Mouse (Mus musculus) left cerebral cortex, adult 18-20 months (tissue): Measurements from ENCODE around the gene 9430097D07Rik. TPM values are rescaled to one million over a fixed set of nuclear protein-coding genes. Genes with fewer than 3 reads are reported as not detected.

Experiments used
- DNase-seq, 2 experiments: peaks; one replicate each; pipeline ENCODE4 v3.0.0; 2021 to 2022; ENCODE audit warnings: low spot score in 2 of 2, mixed read lengths in 1 of 2
- total RNA-seq, 2 experiments: library from RNA; stranded (reverse); gene quantifications; 2 replicates each; pipeline ENCODE4 v1.2.3; 2021

The 9430097D07Rik gene
- total RNA-seq, 2 experiments from 2014 or later = 0.79 to 0.82 TPM

GRCm38 (mm10) chr2:32536086-32536633 is 39.3 kb downstream of the 9430097D07Rik start:
- peak in 1 of 2 experiments; percentile 26 for DNase-seq

GRCm38 (mm10) chr2:32535501-32535991 is 39.9 kb downstream of the 9430097D07Rik start:
- DNase-seq = peak; percentile 35 to 57

GRCm38 (mm10) chr2:32534733-32535471 is 40.6 kb downstream of the 9430097D07Rik start, which contains the start of gene Fam102a:
Gene Fam102a, plus strand, starts transcription at chr2:32535332.
- DNase-seq = peak; percentile 98 to 99

GRCm38 (mm10) chr2:32534061-32534732 is 41.3 kb downstream of the 9430097D07Rik start:
- DNase-seq = peak in 1 of 2 experiments; percentile 23

- DNase-seq = no peak
These were observed 42.3 kb downstream of the 9430097D07Rik start for GRCm38 (mm10) chr2:32533163-32533562.

- DNase-seq = no peak
These were observed 45.0 kb downstream of the 9430097D07Rik start for GRCm38 (mm10) chr2:32530479-32530878.

GRCm38 (mm10) chr2:32528326-32528725 is 47.2 kb downstream of the 9430097D07Rik start:
- no peak for DNase-seq

- DNase-seq = no peak
These were observed 48.0 kb downstream of the 9430097D07Rik start for GRCm38 (mm10) chr2:32527468-32527966.

GRCm38 (mm10) chr2:32525816-32526215 is 49.7 kb downstream of the 9430097D07Rik start:
- DNase-seq = no peak

- no peak for DNase-seq
These were observed 50.9 kb downstream of the 9430097D07Rik start for GRCm38 (mm10) chr2:32524536-32525031.

Other genes starting within 250 kb of the 9430097D07Rik start
- gene Ciz1, start 223.4 kb downstream of the 9430097D07Rik start, total RNA-seq = 10 to 100 TPM; 66.4 to 78.3 TPM
- gene Dnm1, start 222.3 kb downstream of the 9430097D07Rik start, total RNA-seq = 1,000 to 10,000 TPM; 1,236 to 1,244 TPM
- gene 1110008P14Rik, start 193.7 kb downstream of the 9430097D07Rik start, total RNA-seq = 100 to 1,000 TPM; 283 to 350 TPM
- gene Lcn2, start 187.4 kb downstream of the 9430097D07Rik start, total RNA-seq = under 1 TPM; 0.77 to 0.84 TPM
- gene Ptges2, start 179.8 kb downstream of the 9430097D07Rik start, total RNA-seq = 10 to 100 TPM; 49.5 to 51.2 TPM
- gene Naif1, start 125.2 kb downstream of the 9430097D07Rik start, total RNA-seq = 1 to 10 TPM; 3.7 to 4.6 TPM
- 10 to 100 TPM; 67.5 to 72.1 TPM for gene Slc25a25, start 124.2 kb downstream of the 9430097D07Rik start, total RNA-seq
- gene Fam102a, start 40.4 kb downstream of the 9430097D07Rik start, total RNA-seq = 10 to 100 TPM; 67.3 to 68.4 TPM
- 10 to 100 TPM; 71.4 to 77.1 TPM for gene Dpm2, start 4.8 kb downstream of the 9430097D07Rik start, total RNA-seq
- 10 to 100 TPM in 1 of 2 experiments, 1 to 10 TPM in 1; 8.6 to 10.3 TPM for gene Pip5kl1, start 887 bp downstream of the 9430097D07Rik start, total RNA-seq
- gene St6galnac4, start 11.4 kb upstream of the 9430097D07Rik start, total RNA-seq = 10 to 100 TPM; 40.6 TPM
- 100 to 1,000 TPM; 113 to 130 TPM for gene St6galnac6, start 24.0 kb upstream of the 9430097D07Rik start, total RNA-seq
- gene Ak1, start 46.1 kb upstream of the 9430097D07Rik start, total RNA-seq = 100 to 1,000 TPM; 151 to 160 TPM
- gene Eng, start 70.9 kb upstream of the 9430097D07Rik start, total RNA-seq = 10 to 100 TPM; 18.4 to 19.9 TPM
- 1 to 10 TPM; 7.6 to 9.0 TPM for gene Fpgs, start 128.5 kb upstream of the 9430097D07Rik start, total RNA-seq
- gene Cdk9, start 137.4 kb upstream of the 9430097D07Rik start, total RNA-seq = 100 to 1,000 TPM; 128 to 133 TPM
- gene Sh2d3c, start 145.4 kb upstream of the 9430097D07Rik start, total RNA-seq = 10 to 100 TPM; 27.9 to 35.5 TPM
- gene 6330409D20Rik, start 165.3 kb upstream of the 9430097D07Rik start, total RNA-seq = 1 to 10 TPM; 2.2 to 2.8 TPM
- 10 to 100 TPM; 28.7 to 34.3 TPM for gene Tor2a, start 181.6 kb upstream of the 9430097D07Rik start, total RNA-seq
- gene Ttc16, start 199.9 kb upstream of the 9430097D07Rik start, total RNA-seq = 1 to 10 TPM in 1 of 2 experiments, under 1 TPM in 1; 0.88 to 1.0 TPM
- 10 to 100 TPM in 1 of 2 experiments, 1 to 10 TPM in 1; 8.1 to 10.2 TPM for gene Ptrh1, start 200.1 kb upstream of the 9430097D07Rik start, total RNA-seq
- gene Cfap157, start 208.7 kb upstream of the 9430097D07Rik start, total RNA-seq = under 1 TPM; 0.28 to 0.33 TPM